Mouse (Mus musculus): ENCODE measurements around the gene Med11.
"Not testable (repeated sequence)": the region's sequence is repeated elsewhere in the genome, so short reads cannot be mapped to it uniquely, and the experiment has no call there.

Gene Med11

DNA sequence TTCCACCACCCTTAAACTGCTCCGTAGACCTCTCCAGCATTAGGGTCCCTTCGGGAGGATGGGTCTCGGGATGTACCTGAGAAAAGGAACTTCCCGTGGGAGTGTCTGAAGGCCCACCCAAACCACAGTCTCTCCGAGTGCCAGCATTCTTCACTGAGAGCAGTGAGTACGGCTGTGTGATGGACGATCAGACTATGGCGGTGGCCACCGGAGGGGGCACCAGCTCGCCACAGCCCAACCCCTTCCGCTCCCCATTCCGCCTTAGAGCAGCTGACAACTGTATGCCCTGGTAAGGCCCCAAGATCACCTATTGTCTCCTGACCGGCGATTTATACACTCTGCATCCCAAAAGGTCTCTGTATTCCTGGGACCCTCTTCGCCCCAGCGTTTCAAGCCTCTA, 13.5 kb downstream of the Med11 start:
- DNase-seq (ENCODE audit: low read depth, low spot score) = no peak
- Histone ChIP-seq H3K36me3 (ENCODE audit: control insufficient read depth, insufficient read depth, low read length, poor library complexity, severe bottlenecking) (no peaks in the 10 kb centered on the region), H3K27me3 (ENCODE audit: control insufficient read depth, insufficient read depth, low read length, poor library complexity, severe bottlenecking) (no peaks in the 10 kb centered on the region)

DNA sequence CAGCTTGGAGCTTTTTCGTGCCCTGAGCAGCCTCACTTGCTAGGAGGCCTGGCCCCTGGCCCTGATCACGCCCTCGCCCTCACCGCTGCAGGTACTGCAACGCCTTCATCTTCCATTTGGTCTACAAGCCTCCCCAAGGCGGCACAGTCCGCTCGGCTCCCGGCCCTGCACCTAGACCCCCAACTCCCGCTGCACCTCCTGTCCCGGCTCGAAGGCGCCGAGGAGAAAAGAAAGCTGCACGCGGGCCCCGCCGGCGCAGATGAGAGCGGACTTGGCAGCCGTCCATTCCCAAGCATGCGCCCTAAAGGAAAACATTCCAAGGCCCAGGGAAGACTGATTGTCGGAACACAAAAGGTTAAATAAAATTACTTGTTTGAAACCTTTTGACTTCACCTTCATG, 14.1 kb downstream of the Med11 start:
- Histone ChIP-seq H3K27me3 (ENCODE audit: control insufficient read depth, insufficient read depth, low read length, poor library complexity, severe bottlenecking) (no peaks in the 10 kb centered on the region), H3K36me3 (ENCODE audit: control insufficient read depth, insufficient read depth, low read length, poor library complexity, severe bottlenecking) (no peaks in the 10 kb centered on the region)
- no peak for DNase-seq (ENCODE audit: low read depth, low spot score)

DNA sequence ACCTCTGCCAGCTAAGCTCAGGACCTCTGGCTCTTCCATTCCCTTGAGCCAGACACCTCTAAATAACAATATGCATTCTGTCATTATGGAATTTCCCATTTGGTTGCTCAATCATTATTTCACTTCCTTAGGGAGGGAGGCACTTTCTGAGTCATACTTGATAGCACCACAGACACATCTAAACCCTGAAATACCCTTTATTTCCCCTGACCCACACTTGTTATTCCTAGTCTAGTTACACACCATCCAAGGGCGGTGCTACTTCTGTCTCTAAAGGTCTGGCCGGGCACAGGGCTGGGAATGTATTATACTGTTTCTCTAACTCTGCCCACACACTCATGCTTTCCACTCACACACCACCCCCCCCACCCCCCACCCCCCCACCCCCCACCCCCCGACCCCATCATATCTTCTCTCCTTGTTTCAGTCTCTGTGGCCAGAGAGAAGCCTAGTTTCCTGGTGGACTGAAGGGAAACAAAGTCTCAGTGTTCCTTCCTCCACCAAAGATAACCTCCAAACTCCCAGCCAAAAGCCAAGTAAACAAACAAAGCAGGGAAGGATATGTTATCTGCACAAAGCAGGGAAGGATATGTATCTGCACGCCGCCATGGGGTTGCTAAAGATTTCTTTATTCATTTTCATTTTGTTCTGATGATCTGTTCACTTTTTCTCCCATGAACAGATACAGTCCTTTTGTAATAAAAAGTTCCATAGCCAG, 16.3 kb downstream of the Med11 start:
- Histone ChIP-seq H3K36me3 (ENCODE audit: control insufficient read depth, insufficient read depth, low read length, poor library complexity, severe bottlenecking) (no peaks in the 10 kb centered on the region), H3K27me3 (ENCODE audit: control insufficient read depth, insufficient read depth, low read length, poor library complexity, severe bottlenecking) (no peaks in the 10 kb centered on the region)
- DNase-seq (ENCODE audit: low read depth, low spot score) = no peak

DNA sequence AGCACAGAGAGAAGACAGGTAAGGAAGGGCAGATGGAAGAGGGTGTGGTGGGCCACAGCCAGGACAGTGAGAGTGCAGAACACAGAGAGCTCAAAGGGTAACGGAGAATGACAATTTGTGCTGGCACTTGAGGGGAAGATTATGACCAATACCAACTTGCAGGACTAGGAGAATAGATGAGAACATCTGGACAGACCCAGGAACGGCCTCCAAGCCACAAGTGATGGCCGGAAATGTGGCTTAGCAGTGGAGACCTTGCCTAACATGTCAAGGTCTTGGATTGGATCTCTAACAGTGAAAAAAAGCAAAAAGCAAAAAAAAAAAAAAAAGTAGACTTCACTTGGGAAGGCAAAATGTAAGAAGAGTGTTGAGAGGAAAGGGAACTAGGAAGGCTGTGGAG, 18.0 kb downstream of the Med11 start:
- 0 out of 2 replicates have a peak, but pooled peaks cover 3% of the 10 kb centered on the region for H3K27me3 ChIP-seq (ENCODE audit: control insufficient read depth, insufficient read depth, low read length, poor library complexity, severe bottlenecking)
- DNase-seq (ENCODE audit: low read depth, low spot score) = no peak
- no peaks in the 10 kb centered on the region for H3K36me3 ChIP-seq (ENCODE audit: control insufficient read depth, insufficient read depth, low read length, poor library complexity, severe bottlenecking)

DNA sequence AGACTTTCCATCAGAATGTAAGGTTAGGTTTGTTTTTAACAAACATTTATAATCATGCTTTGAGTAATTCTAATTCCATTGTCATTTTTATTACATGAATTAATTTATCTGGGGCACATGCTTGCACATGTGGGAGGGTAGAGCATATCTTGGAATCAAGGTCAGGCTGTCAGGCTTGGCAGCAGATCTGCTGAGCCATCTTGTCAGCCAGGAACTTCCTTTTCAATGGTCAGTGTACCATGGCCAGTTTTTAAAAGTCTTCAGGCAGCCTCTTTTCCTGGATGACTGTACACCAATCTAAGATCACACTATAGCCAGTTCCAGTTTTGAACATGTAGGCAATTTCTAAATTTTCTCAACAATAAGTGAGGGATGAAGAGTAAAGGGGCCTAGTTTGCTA, 21.0 kb downstream of the Med11 start:
- Histone ChIP-seq H3K27me3 (ENCODE audit: control insufficient read depth, insufficient read depth, low read length, poor library complexity, severe bottlenecking) (0 out of 2 replicates have a peak, but pooled peaks cover 3% of the 10 kb centered on the region), H3K36me3 (ENCODE audit: control insufficient read depth, insufficient read depth, low read length, poor library complexity, severe bottlenecking) (no peaks in the 10 kb centered on the region)
- DNase-seq (ENCODE audit: low read depth, low spot score) = no peak

DNA sequence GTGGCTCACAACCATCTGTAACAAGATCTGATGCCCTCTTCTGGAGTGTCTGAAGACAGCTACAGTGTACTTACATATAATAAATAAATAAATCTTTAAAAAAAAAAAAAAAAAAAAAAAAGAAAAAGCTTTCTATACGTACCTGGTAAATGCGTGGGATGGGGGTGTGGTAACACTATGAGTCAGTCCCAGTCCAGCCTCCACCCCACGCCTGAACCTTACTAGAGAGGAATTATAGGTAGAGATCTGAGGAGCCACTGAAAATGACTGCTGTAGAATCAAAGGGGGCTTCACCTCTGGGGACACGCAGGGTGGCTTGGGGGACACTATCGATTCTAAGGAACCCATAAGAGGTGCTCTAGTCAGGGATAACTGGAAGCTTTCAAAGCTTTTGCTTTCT, 21.6 kb downstream of the Med11 start:
- not testable (repeated sequence) for DNase-seq (ENCODE audit: low read depth, low spot score); H3K36me3 ChIP-seq (ENCODE audit: control insufficient read depth, insufficient read depth, low read length, poor library complexity, severe bottlenecking); H3K27me3 ChIP-seq (ENCODE audit: control insufficient read depth, insufficient read depth, low read length, poor library complexity, severe bottlenecking)

DNA sequence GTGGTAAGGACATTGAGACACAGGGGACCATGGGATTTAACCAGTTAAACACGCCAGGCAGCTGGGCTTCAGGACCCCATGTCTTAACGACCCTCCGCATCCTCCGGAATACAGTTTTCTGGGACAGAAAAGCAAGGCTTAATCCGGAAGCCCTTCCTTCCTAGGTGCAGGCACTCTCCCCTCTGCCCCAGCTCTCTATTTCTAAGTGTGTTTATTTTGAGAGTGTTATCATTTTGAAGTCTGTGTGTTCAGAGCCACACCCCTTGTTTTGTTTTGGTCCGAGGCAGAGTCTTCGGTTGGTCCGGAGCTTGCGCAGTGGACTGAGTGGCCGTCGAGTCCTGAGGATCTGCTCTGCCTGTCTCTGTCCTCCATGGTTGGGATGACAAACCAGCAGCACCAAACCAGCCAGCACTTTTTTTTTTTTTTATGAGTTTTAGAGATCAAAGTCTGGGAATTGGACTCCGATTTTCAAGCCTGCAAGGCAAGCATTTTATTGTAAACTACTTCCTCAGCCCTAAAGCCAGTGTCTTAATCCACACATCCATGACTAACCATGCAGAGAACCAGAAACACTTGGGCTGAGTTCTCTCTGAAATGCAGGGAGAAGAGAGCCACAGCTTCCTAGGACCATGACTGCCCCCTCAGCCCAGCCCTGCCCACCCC, 23.3 kb downstream of the Med11 start:
- Histone ChIP-seq H3K36me3 (ENCODE audit: control insufficient read depth, insufficient read depth, low read length, poor library complexity, severe bottlenecking) (no peaks in the 10 kb centered on the region), H3K27me3 (ENCODE audit: control insufficient read depth, insufficient read depth, low read length, poor library complexity, severe bottlenecking) (0 out of 2 replicates have a peak, but pooled peaks cover 3% of the 10 kb centered on the region)
- no peak for DNase-seq (ENCODE audit: low read depth, low spot score)

DNA sequence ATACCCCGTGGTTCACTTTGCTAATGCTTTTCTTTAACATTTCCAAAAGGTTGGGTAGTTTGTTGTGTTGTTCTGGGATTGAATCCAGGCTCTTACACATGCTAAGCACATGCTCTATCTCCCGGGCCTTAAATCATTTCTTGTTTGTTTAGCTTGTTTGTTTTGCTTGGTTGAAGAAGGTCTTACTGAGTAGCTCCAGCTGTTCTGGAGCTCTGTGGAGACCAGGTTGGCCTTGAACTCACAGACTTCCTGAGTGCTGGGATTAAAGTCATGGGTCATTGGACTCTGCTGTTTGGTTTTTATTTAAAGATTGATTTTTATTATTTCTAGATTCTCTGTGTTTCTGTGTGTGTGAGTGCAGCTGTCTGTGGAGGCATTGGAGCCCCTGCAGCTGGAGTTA, 33.8 kb downstream of the Med11 start:
- H3K36me3 ChIP-seq (ENCODE audit: control insufficient read depth, insufficient read depth, low read length, poor library complexity, severe bottlenecking) = no peaks in the 10 kb centered on the region
- no peaks in the 10 kb centered on the region for H3K27me3 ChIP-seq (ENCODE audit: control insufficient read depth, insufficient read depth, low read length, poor library complexity, severe bottlenecking)
- no peak for DNase-seq (ENCODE audit: low read depth, low spot score)

DNA sequence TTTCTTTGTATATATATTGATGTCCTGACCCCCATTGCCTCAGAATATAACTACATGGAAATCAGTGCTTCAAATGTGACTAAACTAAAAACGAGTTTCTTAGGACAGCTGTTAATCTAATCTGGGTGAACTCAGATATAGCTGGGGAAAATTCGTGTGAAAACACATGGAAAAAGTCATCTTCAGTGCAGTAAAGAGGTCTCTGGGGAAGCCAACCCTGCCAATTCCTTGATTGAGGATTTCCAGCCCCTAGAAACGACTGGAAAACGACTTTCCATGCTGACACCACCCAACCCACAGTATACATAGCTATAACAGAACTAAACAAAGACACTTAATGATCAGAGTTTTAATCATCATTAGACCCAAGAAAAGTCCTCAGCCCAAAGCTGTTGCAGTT, 36.1 kb downstream of the Med11 start:
- Histone ChIP-seq H3K36me3 (ENCODE audit: control insufficient read depth, insufficient read depth, low read length, poor library complexity, severe bottlenecking) (no peaks in the 10 kb centered on the region), H3K27me3 (ENCODE audit: control insufficient read depth, insufficient read depth, low read length, poor library complexity, severe bottlenecking) (no peaks in the 10 kb centered on the region)
- DNase-seq (ENCODE audit: low read depth, low spot score) = no peak

DNA sequence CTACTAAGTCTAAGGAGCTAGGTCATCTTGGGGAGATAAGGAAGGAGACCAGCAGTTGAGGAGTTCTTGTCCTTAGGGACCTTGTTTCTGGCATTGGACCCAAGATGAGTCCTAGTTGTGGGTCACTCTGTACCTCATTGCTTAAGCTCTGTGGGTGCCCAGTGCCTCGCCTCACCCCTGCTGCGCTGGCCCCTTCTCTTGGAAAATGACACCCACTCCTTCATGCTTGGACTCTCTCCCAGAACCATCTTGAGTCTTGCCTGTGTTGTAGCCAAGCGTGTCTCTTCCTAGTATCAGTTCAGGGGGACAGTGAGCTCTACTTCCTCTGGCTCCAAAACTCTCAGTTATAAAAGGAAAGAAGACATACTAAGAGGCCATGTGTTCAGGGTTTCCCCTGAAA, 37.4 kb downstream of the Med11 start:
- no peak for DNase-seq (ENCODE audit: low read depth, low spot score)
- H3K27me3 ChIP-seq (ENCODE audit: control insufficient read depth, insufficient read depth, low read length, poor library complexity, severe bottlenecking) = no peaks in the 10 kb centered on the region
- no peaks in the 10 kb centered on the region for H3K36me3 ChIP-seq (ENCODE audit: control insufficient read depth, insufficient read depth, low read length, poor library complexity, severe bottlenecking)

DNA sequence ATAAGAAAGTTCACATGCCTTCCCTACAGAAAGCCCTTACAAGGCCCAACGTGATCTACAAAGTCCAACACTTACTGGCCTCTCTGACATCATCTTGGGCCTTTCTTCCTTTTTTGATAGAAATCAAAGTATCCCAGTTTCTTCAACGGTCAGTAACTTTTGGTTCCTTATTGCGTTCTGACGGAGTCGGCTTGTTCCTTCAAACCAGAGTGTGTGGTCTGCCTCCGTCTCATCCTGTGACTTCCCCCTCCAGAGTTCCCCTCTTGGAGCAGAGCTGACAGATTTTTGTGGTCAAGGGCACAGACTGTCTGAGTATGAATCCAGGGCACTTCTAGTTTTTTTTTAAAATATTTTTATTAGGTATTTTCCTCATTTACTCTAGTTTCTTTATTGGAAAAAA, 38.0 kb downstream of the Med11 start:
- DNase-seq (ENCODE audit: low read depth, low spot score) = peak; percentile 9
- H3K27me3 ChIP-seq (ENCODE audit: control insufficient read depth, insufficient read depth, low read length, poor library complexity, severe bottlenecking) = no peaks in the 10 kb centered on the region

DNA sequence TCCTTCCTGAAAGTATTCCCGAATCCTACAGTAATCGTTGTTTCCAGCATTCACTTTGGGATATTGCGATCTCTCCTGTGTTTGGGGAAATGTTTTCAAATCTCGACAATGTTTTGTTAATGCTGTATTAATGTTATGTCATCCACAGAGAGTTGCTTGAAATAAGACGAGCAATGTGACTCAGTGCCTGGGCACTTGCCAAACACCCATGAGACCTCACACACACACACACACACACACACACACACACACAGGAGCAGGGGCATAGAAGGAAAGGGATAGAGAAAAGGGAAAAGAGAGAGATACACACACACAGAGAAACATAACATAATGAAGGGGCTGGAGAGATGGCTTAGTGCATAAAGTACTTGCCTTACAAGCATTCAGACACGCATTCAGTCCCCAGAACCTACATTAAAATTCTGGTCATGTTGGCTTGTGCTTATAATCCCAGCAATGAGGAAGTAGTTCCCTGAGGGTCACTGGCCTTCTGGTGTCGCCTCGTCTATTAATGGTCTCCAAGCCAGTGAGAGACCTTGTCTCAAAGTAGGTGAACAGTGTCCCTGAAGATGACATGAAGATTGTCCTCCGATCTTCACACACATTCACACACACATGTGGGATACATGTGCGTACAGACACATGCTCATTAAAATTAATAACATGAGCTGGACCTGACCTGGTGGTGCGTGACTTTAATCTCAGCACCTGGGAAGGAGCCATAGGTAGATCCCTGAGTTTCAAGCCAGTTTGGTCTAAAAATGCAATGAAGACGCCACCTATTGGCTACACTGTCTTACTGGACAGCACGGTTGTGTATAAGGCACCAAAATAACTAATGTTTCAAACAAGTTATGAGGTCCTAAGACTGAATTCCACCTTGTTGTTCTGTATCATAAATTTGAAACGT, 48.1 kb downstream of the Med11 start:
- Histone ChIP-seq H3K36me3 (ENCODE audit: control insufficient read depth, insufficient read depth, low read length, poor library complexity, severe bottlenecking) (no peaks in the 10 kb centered on the region), H3K27me3 (ENCODE audit: control insufficient read depth, insufficient read depth, low read length, poor library complexity, severe bottlenecking) (no peaks in the 10 kb centered on the region; the same call in 1 of the 2 replicates)
- peak; percentile 41 for DNase-seq (ENCODE audit: low read depth, low spot score)

More for the DNA sequence above, 38.0 kb downstream of the Med11 start:
- H3K36me3 ChIP-seq (ENCODE audit: control insufficient read depth, insufficient read depth, low read length, poor library complexity, severe bottlenecking) = no peaks in the 10 kb centered on the region

DNA sequence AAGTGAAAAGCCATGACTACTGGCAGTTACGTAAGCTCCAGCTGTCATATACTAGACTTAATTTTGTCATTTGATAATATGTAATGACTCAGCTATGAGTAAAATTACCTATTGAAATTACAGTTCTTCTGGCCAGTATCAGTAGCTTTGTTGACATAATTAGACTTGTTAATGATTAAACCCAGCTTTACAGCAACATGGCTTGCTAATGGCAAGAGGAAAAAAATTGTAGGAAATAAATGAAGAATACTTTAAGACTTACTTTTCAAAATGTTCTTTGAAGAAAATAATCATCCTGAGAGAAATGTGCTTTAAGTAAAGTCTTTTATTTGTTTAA, 48.7 kb downstream of the Med11 start:
- no peak for DNase-seq (ENCODE audit: low read depth, low spot score)

DNA sequence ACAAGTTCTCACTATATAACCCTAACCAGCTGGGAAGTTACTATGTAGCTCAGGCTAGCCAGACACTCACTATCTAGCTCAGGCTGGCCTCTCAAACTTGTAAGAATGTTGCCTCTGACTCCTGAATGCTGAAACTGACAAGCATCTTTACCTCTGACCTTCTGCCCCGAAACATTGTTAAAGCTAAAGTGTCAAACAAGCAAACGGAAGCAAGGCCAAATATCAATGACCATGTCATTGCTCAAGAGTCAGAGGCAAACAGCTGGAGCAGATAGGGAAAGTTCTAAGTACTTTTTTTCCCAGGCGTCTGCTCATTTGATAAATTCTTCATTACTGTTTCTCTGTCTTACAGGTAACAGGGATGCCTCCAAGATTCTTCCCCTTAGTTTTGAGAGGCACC, 50.3 kb downstream of the Med11 start:
- H3K27me3 ChIP-seq (ENCODE audit: control insufficient read depth, insufficient read depth, low read length, poor library complexity, severe bottlenecking) = no peaks in the 10 kb centered on the region; the same call in 1 of the 2 replicates
- H3K36me3 ChIP-seq (ENCODE audit: control insufficient read depth, insufficient read depth, low read length, poor library complexity, severe bottlenecking) = no peaks in the 10 kb centered on the region
- no peak for DNase-seq (ENCODE audit: low read depth, low spot score)

More for the DNA sequence above, 48.7 kb downstream of the Med11 start:
- Histone ChIP-seq H3K27me3 (ENCODE audit: control insufficient read depth, insufficient read depth, low read length, poor library complexity, severe bottlenecking) (no peaks in the 10 kb centered on the region; the same call in 1 of the 2 replicates), H3K36me3 (ENCODE audit: control insufficient read depth, insufficient read depth, low read length, poor library complexity, severe bottlenecking) (no peaks in the 10 kb centered on the region)
